Mouse (Mus musculus) brain, embryonic 14.5 days (tissue): ENCODE results near the gene Wrb. TPM values are rescaled to one million over a fixed set of nuclear protein-coding genes. Genes with fewer than 3 reads are reported as not detected.
"Not testable (repeated sequence)": the region's sequence is repeated elsewhere in the genome, so short reads cannot be mapped to it uniquely, and the experiment has no call there.

Source experiments
- DNase-seq: peaks from one replicate; pipeline ENCODE4 v3.0.0-alpha.2; 2011; ENCODE audit warnings: low read depth
- CTCF ChIP-seq: fragments of 200-500 bp; IDR thresholded peaks from 2 replicates; pipeline ENCODE4 v1.5.1; 2012; ENCODE audit warnings: inconsistent platforms, mild to moderate bottlenecking, moderate library complexity, borderline replicate concordance; ENCODE audit not compliant: insufficient read depth, insufficient read length; ENCODE audit errors: extremely low read depth
- POLR2A ChIP-seq: fragments of 200-500 bp; IDR thresholded peaks from 2 replicates; pipeline ENCODE4 v1.6.1; 2012; ENCODE audit warnings: mild to moderate bottlenecking, inconsistent platforms, borderline replicate concordance; ENCODE audit not compliant: poor library complexity, insufficient read depth, insufficient read length, severe bottlenecking; ENCODE audit errors: extremely low read depth
- polyA plus RNA-seq: library from polyadenylated mRNA; depleted of rRNA; stranded (reverse); fragments of >200 nt; gene quantifications from 2 replicates; pipeline ENCODE4 v1.2.3, GENCODE M21; 2012

Wrb gene
- polyA plus RNA-seq, 1 experiment, result 176 TPM

GRCm38 (mm10) chr16:96127657-96128344, 17.4 kb upstream of the Wrb start, which contains the start of gene Hmgn1:
Gene Hmgn1, minus strand, starts transcription at chr16:96127729.
- DNase-seq, result peak; percentile 99
- no peak for TF ChIP-seq CTCF
- peak; percentile 99 for TF ChIP-seq POLR2A

DNA sequence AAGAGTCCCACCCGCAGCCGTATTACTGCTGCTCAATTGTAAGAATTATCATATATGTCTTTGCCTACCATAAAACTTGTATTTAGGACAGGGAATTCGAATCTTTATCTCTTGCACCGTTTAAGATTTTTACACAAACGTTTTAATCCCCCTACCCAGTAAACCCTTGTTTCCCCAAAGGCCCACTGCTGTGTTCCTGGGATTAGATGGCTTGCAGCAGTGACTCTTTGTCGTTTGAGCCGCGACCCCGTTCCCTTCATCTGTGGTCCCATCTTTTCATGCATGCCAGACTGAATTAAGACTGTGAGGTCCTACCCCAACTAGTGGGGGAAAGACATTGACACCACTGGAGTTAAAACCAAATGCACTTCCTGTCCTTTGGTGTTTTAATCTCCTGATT, 16.7 kb upstream of the Wrb start:
- peak; percentile 42 for DNase-seq
- TF ChIP-seq POLR2A (no peak), CTCF (no peak)

- DNase-seq, result not testable (repeated sequence)
Observed at GRCm38 (mm10) chr16:96144748-96145109, 478 bp upstream of the Wrb start.

DNA sequence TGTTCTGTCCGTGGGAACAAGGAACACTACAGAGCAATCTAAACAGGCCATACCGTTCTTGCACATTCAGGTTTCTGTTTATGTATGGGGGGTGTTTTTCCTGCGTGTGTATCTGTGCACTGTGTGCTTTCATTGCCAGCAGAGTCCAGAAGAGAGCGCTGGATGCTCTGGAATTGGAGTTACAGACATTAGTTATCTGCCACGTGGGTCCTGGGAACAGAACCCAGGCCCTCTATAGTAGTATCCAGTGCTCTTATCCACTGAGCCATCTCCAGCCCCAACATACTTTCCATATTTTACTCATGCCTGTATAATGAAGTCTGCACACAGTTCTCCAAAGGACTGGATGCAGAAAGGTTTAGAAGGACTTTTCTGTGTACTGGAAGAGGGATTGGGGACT, 607 bp downstream of the Wrb start:
- no peak for DNase-seq
- TF ChIP-seq POLR2A (no peak), CTCF (no peak)

DNA sequence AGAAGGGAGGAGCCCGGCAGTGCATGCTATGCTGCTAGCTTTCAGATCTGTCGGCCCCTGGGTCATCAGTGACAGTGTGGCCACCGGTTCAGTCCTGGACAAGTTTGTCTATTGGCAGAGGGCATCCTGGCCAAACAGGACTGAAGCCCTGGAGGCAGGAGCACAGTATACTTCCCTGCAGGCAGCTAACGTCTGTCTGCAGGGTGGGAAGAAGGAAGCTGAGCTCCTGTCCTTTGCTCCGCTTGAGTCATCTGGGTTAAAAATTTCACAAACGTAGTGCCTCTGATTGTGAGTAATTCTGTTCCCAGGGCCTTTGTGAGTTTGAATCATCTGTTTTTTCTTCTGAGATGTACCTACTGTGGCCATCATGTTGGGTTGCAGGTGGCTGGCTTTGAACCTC, 3.6 kb downstream of the Wrb start:
- no peak for DNase-seq
- no peak for TF ChIP-seq POLR2A
- TF ChIP-seq CTCF, result no peak

GRCm38 (mm10) chr16:96149311-96149710, 4.1 kb downstream of the Wrb start:
- no peak for DNase-seq
- TF ChIP-seq POLR2A (no peak), CTCF (no peak)

DNA sequence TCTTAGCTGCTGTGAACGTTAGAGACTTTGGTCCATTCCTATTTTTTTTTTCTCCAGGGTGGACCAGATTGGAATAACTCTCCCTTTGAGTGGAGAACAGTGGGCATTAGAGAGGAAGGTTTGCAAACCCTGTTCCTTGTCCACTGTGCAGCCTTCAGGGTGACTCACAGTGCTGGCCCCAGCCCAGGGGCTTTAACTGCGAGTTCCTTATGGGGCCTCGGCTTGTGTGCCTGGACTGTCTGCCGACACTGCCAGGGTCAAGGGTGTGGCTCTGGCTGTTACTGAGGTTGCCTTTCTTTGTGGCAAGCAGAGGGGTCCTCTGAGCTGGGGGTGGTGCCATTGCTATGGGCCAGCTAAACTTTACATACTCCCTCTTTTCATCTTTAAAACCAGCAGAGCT, 5.8 kb downstream of the Wrb start:
- TF ChIP-seq POLR2A (no peak), CTCF (no peak)
- no peak for DNase-seq

DNA sequence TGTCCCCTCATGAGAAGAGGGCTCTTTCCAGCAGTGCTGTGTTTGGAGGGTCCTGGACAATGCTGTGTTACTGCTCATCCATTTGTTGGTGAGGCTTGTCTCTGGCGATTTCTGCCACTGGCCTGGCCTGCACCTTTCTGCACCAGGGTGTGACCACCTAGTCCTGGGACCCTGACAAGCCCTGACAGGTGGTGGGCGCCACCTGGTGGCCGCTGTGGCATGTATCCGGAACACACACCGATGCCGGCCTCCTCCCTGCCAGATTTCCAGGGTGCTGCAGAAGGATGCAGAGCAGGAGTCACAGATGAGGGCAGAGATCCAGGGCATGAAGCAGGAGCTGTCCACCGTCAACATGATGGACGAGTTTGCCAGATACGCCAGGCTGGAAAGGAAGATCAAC, 6.3 kb downstream of the Wrb start:
- TF ChIP-seq CTCF (peak; percentile 86), POLR2A (no peak)
- DNase-seq, result peak; percentile 65

- TF ChIP-seq CTCF (no peak), POLR2A (no peak)
- no peak for DNase-seq
Observed at GRCm38 (mm10) chr16:96154476-96154875, 9.3 kb downstream of the Wrb start.

GRCm38 (mm10) chr16:96156019-96156418, 10.8 kb downstream of the Wrb start:
- peak; percentile 53 for DNase-seq

DNA sequence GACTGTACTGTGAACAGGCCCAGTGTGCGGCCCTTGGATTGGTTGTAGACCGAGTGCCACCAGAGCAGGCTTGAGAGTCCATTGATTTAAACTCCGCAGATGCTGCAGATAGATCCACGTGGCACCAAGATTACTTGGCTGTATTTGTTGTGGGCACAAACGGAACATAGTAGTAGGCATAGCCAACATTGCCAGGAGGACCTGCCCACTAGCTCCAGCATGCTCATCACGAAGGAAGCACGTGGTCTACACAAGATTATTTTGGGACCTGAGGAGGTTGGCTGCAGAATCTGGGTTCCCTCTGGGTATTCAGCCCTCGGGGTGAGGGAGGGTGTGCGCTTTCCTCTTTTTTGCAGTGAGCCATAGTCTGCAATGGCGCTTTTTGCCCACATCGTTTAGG, 12.0 kb downstream of the Wrb start:
- TF ChIP-seq POLR2A (no peak), CTCF (no peak)

More at GRCm38 (mm10) chr16:96156019-96156418, 10.8 kb downstream of the Wrb start:
- no peak for TF ChIP-seq CTCF
- no peak for TF ChIP-seq POLR2A

GRCm38 (mm10) chr16:96158511-96159080, 13.4 kb downstream of the Wrb start:
- DNase-seq, result peak; percentile 43
- TF ChIP-seq POLR2A, result no peak
- no peak for TF ChIP-seq CTCF

More for the DNA sequence above, 12.0 kb downstream of the Wrb start:
- no peak for DNase-seq

DNA sequence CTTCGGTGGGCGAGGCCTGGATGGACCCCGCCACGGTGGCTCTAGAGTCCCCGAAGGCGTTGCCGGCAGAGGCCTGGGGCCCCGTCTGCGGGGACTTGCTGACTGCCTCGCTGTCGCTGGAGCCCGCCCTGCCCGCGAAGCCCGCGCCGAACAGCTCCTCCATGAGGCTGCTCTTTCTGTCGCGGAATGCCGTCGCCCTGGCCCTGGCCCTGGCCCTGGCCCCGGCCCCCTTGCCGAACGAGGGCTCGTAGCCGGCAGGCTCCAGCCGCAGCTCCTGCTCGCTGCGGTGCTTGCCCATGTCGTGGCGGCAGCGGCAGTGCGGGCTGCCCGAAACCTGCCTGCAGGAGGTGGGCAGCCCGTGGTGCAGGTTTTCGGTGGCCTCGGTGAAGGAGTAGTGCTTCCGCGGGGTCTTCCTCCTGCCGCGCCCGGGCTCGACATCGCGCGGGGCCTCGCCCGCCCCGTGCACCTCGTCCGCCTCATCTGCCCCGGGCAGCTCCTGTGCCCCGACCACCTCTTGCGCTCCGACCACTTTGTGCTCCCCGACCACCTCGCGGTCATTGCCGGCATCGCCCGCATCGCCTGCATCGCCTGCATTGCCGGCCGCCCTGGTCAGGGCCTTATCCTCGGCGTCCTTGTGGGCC, 14.0 kb downstream of the Wrb start:
- TF ChIP-seq POLR2A, result 0 out of 2 replicates have a peak, but pooled peaks have one; percentile 46
- peak; percentile 65 for TF ChIP-seq CTCF
- peak; percentile 77 for DNase-seq
